Mouse (Mus musculus) embryonic facial prominence, embryonic 15.5 days (tissue): ENCODE results near the gene Lyzl6. TPM values are rescaled to one million over a fixed set of nuclear protein-coding genes. Genes with fewer than 3 reads are reported as not detected.

Experiments
- ATAC-seq: fragments of 200-750 bp; cut with Nextera tagmentation; 2 replicates; pipeline ENCODE4 v1.8.0; 2017; ENCODE audit warnings: low read depth, moderate TSS enrichment; ENCODE audit not compliant: insufficient number of reproducible peaks, low FRiP score, low TSS enrichment
- H3K27ac ChIP-seq: fragments of 300-500 bp; sonication (generic); replicated peaks from 2 replicates; pipeline ENCODE4 v1.5.1; 2015; ENCODE audit warnings: mild to moderate bottlenecking, inconsistent platforms
- H3K27me3 ChIP-seq: fragments of 300-500 bp; sonication (generic); 2 replicates; pipeline ENCODE4 v1.6.1; 2015; ENCODE audit warnings: inconsistent platforms
- H3K36me3 ChIP-seq: fragments of 300-500 bp; sonication (generic); 2 replicates; pipeline ENCODE4 v1.6.1; 2015; ENCODE audit warnings: mild to moderate bottlenecking, inconsistent platforms
- H3K4me1 ChIP-seq: fragments of 300-500 bp; sonication (generic); 2 replicates; pipeline ENCODE4 v1.6.1; 2015; ENCODE audit warnings: inconsistent platforms
- H3K4me2 ChIP-seq: fragments of 300-500 bp; sonication (generic); replicated peaks from 2 replicates; pipeline ENCODE4 v1.6.1; 2015; ENCODE audit warnings: mild to moderate bottlenecking, inconsistent platforms
- H3K4me3 ChIP-seq: fragments of 300-500 bp; sonication (generic); replicated peaks from 2 replicates; pipeline ENCODE4 v1.5.1; 2015; ENCODE audit warnings: mild to moderate bottlenecking, inconsistent platforms
- H3K9ac ChIP-seq: fragments of 300-500 bp; sonication (generic); 2 replicates; pipeline ENCODE4 v1.6.1; 2015; ENCODE audit warnings: inconsistent platforms
- H3K9me3 ChIP-seq: fragments of 300-500 bp; sonication (generic); replicated peaks from 2 replicates; pipeline ENCODE4 v1.6.1; 2016; ENCODE audit warnings: inconsistent platforms
- WGBS: fragments of 180-500 bp; shearing (Covaris S2); methylation state at CpG from one replicate; pipeline ENCODE4 v1.1.7; 2015; 5-methylcytosine and 5-hydroxymethylcytosine counted together
- polyA plus RNA-seq: library from polyadenylated mRNA; unstranded; fragments of >200 nt; fragmentation: Nextera tagmentation; extraction: Ambion mirVana; gene quantifications from 2 replicates; pipeline ENCODE4 v1.2.1, GENCODE M21; 2015

Lyzl6 gene
- polyA plus RNA-seq, 1 experiment from 2014 or later = not detected

DNA sequence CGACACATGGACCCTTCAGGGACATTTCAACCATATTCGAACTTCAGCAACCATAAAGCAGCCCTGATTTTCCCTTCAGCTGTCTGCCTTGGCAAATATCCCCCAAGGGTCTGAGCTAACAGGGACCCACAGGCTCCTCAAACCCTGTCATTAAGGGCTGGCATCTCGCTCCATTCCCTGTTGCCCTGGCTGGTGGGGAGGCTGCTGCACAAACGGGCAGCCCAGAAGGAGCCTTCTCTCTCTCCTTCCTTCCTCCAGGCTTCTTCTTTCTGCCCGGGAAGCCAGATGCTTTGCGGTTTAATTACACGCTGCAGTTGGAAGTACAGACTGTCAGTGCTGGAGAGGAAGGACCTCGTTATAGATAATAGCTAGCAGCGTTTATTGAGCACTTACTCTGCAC, 4.5 kb upstream of the Lyzl6 start:
- Histone ChIP-seq H3K9me3 (no peaks in the 10 kb centered on the region), H3K4me2 (no peak overlapping the region), H3K27ac (no peak overlapping the region), H3K9ac (no peak overlapping the region), H3K4me3 (no peak overlapping the region), H3K4me1 (0 out of 2 replicates have a peak, but pooled peaks cover 1% of the 10 kb centered on the region), H3K36me3 (no peaks in the 10 kb centered on the region), H3K27me3 (peaks cover 40% of the 10 kb centered on the region)
- ATAC-seq = no peak
- WGBS = 50% methylated on average over 9 of the region's 9 CpGs

- Histone ChIP-seq H3K4me2 (no peak overlapping the region), H3K9me3 (no peaks in the 10 kb centered on the region), H3K36me3 (no peaks in the 10 kb centered on the region), H3K4me1 (no peaks in the 10 kb centered on the region), H3K27me3 (peaks cover 16% of the 10 kb centered on the region), H3K27ac (no peak overlapping the region), H3K9ac (no peak overlapping the region), H3K4me3 (no peak overlapping the region)
- no peak for ATAC-seq
- 5% methylated on average over 10 of the region's 10 CpGs for WGBS
These were observed 787 bp upstream of the Lyzl6 start for GRCm38 (mm10) chr11:103639407-103639946.

GRCm38 (mm10) chr11:103636261-103636660, 2.4 kb downstream of the Lyzl6 start:
- Histone ChIP-seq H3K4me2 (no peak overlapping the region), H3K27ac (no peak overlapping the region), H3K9me3 (no peaks in the 10 kb centered on the region), H3K4me1 (no peaks in the 10 kb centered on the region), H3K27me3 (peaks cover 16% of the 10 kb centered on the region), H3K9ac (no peak overlapping the region), H3K4me3 (no peak overlapping the region), H3K36me3 (no peaks in the 10 kb centered on the region)
- no peak for ATAC-seq
- WGBS = 77% methylated on average over 6 of the region's 6 CpGs

- Histone ChIP-seq H3K9me3 (no peaks in the 10 kb centered on the region), H3K36me3 (no peaks in the 10 kb centered on the region), H3K27ac (no peak overlapping the region), H3K4me1 (no peaks in the 10 kb centered on the region), H3K4me3 (no peak overlapping the region), H3K4me2 (no peak overlapping the region), H3K27me3 (peaks cover 15% of the 10 kb centered on the region), H3K9ac (no peak overlapping the region)
- WGBS = 64% methylated on average over 3 of the region's 3 CpGs
- ATAC-seq = no peak
These were observed 3.2 kb downstream of the Lyzl6 start for GRCm38 (mm10) chr11:103635481-103635880.

DNA sequence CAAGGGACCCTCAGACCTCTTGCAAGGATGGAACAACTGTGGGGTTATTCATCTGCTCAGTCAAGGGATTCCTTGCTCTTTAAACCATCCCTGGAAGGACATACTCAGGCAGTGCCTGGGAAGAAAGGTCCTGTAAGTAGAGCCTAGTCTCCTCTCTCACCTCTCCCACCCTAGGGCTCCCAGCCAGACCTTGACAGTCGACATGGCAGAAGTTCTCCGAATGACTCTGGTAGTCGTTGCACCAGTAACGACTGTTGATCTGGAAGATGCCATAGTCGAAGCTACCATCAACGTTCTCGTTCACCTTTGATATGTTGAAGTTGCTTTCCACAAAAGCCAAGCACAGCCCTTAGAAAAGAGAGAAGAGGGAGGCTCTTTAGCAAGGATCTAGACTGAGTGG, 3.9 kb downstream of the Lyzl6 start:
- Histone ChIP-seq H3K36me3 (no peaks in the 10 kb centered on the region), H3K9ac (no peak overlapping the region), H3K27me3 (peaks cover 8% of the 10 kb centered on the region), H3K27ac (no peak overlapping the region), H3K4me3 (no peak overlapping the region), H3K9me3 (no peaks in the 10 kb centered on the region), H3K4me2 (no peak overlapping the region), H3K4me1 (no peaks in the 10 kb centered on the region)
- WGBS = 83% methylated on average over 7 of the region's 7 CpGs
- ATAC-seq = no peak

- no peak overlapping the region for H3K4me2 ChIP-seq
- WGBS = 80% methylated on average over 23 of the region's 23 CpGs
- no peak for ATAC-seq
These were observed 11.2 kb downstream of the Lyzl6 start for GRCm38 (mm10) chr11:103627453-103627852.

GRCm38 (mm10) chr11:103621040-103621439, 17.6 kb downstream of the Lyzl6 start, which contains the start of gene Gm884:
Gene Gm884 (minus strand): TSS chr11:103621140.
- H3K4me3 ChIP-seq = no peak within 1 kb of the TSS
- WGBS = 81% methylated on average over 9 of the region's 9 CpGs
- H3K4me1 ChIP-seq = no peaks in the 10 kb centered on the region
- H3K9ac ChIP-seq = no peak within 1 kb of the TSS
- no peaks in the 10 kb centered on the region for H3K36me3 ChIP-seq
- no peak for ATAC-seq
- H3K4me2 ChIP-seq = no peak within 1 kb of the TSS
- H3K27me3 ChIP-seq = no peaks in the 10 kb centered on the region
- H3K9me3 ChIP-seq = no peaks in the 10 kb centered on the region
- no peak within 1 kb of the TSS for H3K27ac ChIP-seq

More at GRCm38 (mm10) chr11:103627453-103627852, 11.2 kb downstream of the Lyzl6 start:
- H3K9ac ChIP-seq = no peak overlapping the region
- H3K27ac ChIP-seq = no peak overlapping the region
- H3K27me3 ChIP-seq = no peaks in the 10 kb centered on the region
- no peaks in the 10 kb centered on the region for H3K36me3 ChIP-seq
- H3K4me1 ChIP-seq = no peaks in the 10 kb centered on the region
- H3K4me3 ChIP-seq = no peak overlapping the region
- no peaks in the 10 kb centered on the region for H3K9me3 ChIP-seq

GRCm38 (mm10) chr11:103610772-103611171, 27.9 kb downstream of the Lyzl6 start:
- no peak for ATAC-seq
- H3K27ac ChIP-seq = no peak overlapping the region
- no peaks in the 10 kb centered on the region for H3K4me1 ChIP-seq
- WGBS = 88% methylated on average over 2 of the region's 2 CpGs
- no peaks in the 10 kb centered on the region for H3K36me3 ChIP-seq
- no peaks in the 10 kb centered on the region for H3K27me3 ChIP-seq
- no peak overlapping the region for H3K4me2 ChIP-seq
- H3K9me3 ChIP-seq = no peaks in the 10 kb centered on the region
- no peak overlapping the region for H3K9ac ChIP-seq
- no peak overlapping the region for H3K4me3 ChIP-seq

- Histone ChIP-seq H3K27me3 (no peaks in the 10 kb centered on the region), H3K36me3 (no peaks in the 10 kb centered on the region), H3K4me1 (no peaks in the 10 kb centered on the region), H3K4me2 (no peak overlapping the region), H3K4me3 (no peak overlapping the region), H3K9me3 (no peaks in the 10 kb centered on the region), H3K27ac (no peak overlapping the region), H3K9ac (no peak overlapping the region)
- ATAC-seq = no peak
- 52% methylated on average over 5 of the region's 5 CpGs for WGBS
These were observed 32.1 kb downstream of the Lyzl6 start for GRCm38 (mm10) chr11:103606611-103607010.

Other genes with a start within 250 kb of the Lyzl6 start
- 8.2 and 9.2 TPM in 2 replicates for gene Plekhm1, start 226.2 kb downstream of the Lyzl6 start, polyA plus RNA-seq
- not detected in 2 replicates for gene Lrrc37a, start 134.3 kb downstream of the Lyzl6 start, polyA plus RNA-seq
- not detected in 2 replicates for gene Gm884, start 17.8 kb downstream of the Lyzl6 start, polyA plus RNA-seq
- 0.22 and 0.32 TPM in 2 replicates for gene Rprml, start 10.7 kb upstream of the Lyzl6 start, polyA plus RNA-seq
- gene Gosr2, start 59.0 kb upstream of the Lyzl6 start, polyA plus RNA-seq = 92.5 and 93.5 TPM in 2 replicates
- gene Wnt9b, start 110.9 kb upstream of the Lyzl6 start, polyA plus RNA-seq = 0.47 and 1.2 TPM in 2 replicates
- 8.7 and 8.8 TPM in 2 replicates for gene Wnt3, start 135.3 kb upstream of the Lyzl6 start, polyA plus RNA-seq